Comparison of ENCODE assay signal across 9 mouse cellular contexts in genomic region chr11:16948756-16949155, GRCm38 (mm10). TPM values are rescaled to one million over a fixed set of nuclear protein-coding genes. Genes with fewer than 3 reads are reported as not detected.
A peak's percentile ranks its signal among the peaks of the same experiment; 100 is the strongest.
DNase-seq lines count a peak whose midpoint lies in the region; ATAC-seq and TF ChIP-seq lines count a peak whose summit lies in the region.
"Had no signal": no experiment of that assay in that cellular context is flagged by ENCODE, and none has a peak within 500 bp of the region (broad histone marks: within the 10 kb centered on the region; RNA-seq: fewer than 3 reads in every experiment).

No protein-coding gene starts in this region.

- H3K4me3 ChIP-seq in kidney, embryonic 14.5 days (ENCODE audit: low read length) = no peak overlapping the region
- no peak overlapping the region for H3K4me3 ChIP-seq in liver, embryonic 14.5 days (ENCODE audit: insufficient read depth in 1 of 2, low read depth in 2 of 2, low read length in 2 of 2)
- no peak overlapping the region for H3K4me3 ChIP-seq in midbrain, embryonic 16.5 days (ENCODE audit: low read depth, low read length)
- H3K4me3 ChIP-seq: limb, embryonic 13.5 days had no signal

- H3K9ac ChIP-seq in kidney, embryonic 14.5 days (ENCODE audit: low read depth, low read length) = no peak overlapping the region
- no peak overlapping the region for H3K9ac ChIP-seq in liver, embryonic 14.5 days (replicated peaks)
- no peak overlapping the region for H3K9ac ChIP-seq in midbrain, embryonic 16.5 days (ENCODE audit: low read depth, low read length)
- H3K9ac ChIP-seq: limb, embryonic 13.5 days had no signal

- H3K27ac ChIP-seq in kidney, embryonic 14.5 days (ENCODE audit: low read depth, low read length) = no peak overlapping the region
- no peak overlapping the region for H3K27ac ChIP-seq in liver, embryonic 14.5 days
- no peak overlapping the region for H3K27ac ChIP-seq in midbrain, embryonic 16.5 days (ENCODE audit: low read length)
- H3K27ac ChIP-seq: limb, embryonic 13.5 days had no signal

- no peak for ATAC-seq in kidney, embryonic 14.5 days (ENCODE audit: low FRiP score, low TSS enrichment)
- no peak for ATAC-seq in liver, embryonic 14.5 days (ENCODE audit: insufficient read depth)
- no peak for ATAC-seq in midbrain, embryonic 16.5 days

- TF ChIP-seq CTCF in liver, embryonic 14.5 days (IDR thresholded peaks at IDR 0.05; ENCODE audit: low read depth) = peak; percentile 67

- peaks cover 6% of the 10 kb centered on the region for H3K4me1 ChIP-seq in kidney, embryonic 14.5 days (ENCODE audit: control insufficient read depth, insufficient read depth, low read length)
- H3K4me1 ChIP-seq in liver, embryonic 14.5 days (replicated peaks; ENCODE audit: control insufficient read depth in 2 of 2, insufficient read depth in 2 of 2, low read length in 1 of 2) = peaks cover 0 to 7% of the 10 kb centered on the region in 2 experiments
- peaks cover 8% of the 10 kb centered on the region for H3K4me1 ChIP-seq in midbrain, embryonic 16.5 days (ENCODE audit: control insufficient read depth, insufficient read depth, low read length)

- 26% methylated on average over 1 of the region's 1 CpGs for WGBS in kidney, embryonic 14.5 days
- WGBS in liver, embryonic 14.5 days (ENCODE audit: insufficient replicate concordance) = 23% methylated on average over 1 of the region's 1 CpGs
- WGBS in midbrain, embryonic 16.5 days = 22% methylated on average over 1 of the region's 1 CpGs

- H3K4me2 ChIP-seq in kidney, embryonic 14.5 days (replicated peaks; ENCODE audit: low read depth, low read length) = no peak overlapping the region
- H3K4me2 ChIP-seq in liver, embryonic 14.5 days (ENCODE audit: low read depth) = 0 out of 2 replicates have a peak overlapping the region, but pooled peaks have one; percentile 15
- H3K4me2 ChIP-seq in midbrain, embryonic 16.5 days (ENCODE audit: low read length) = no peak overlapping the region
- H3K4me2 ChIP-seq: limb, embryonic 13.5 days had no signal

- no peaks in the 10 kb centered on the region for H3K9me3 ChIP-seq in kidney, embryonic 14.5 days (ENCODE audit: control insufficient read depth, low read length)
- H3K9me3 ChIP-seq in liver, embryonic 14.5 days (ENCODE audit: control insufficient read depth, low read length) = no peaks in the 10 kb centered on the region
- no peaks in the 10 kb centered on the region for H3K9me3 ChIP-seq in midbrain, embryonic 16.5 days (replicated peaks; ENCODE audit: control insufficient read depth, low read length, poor library complexity, severe bottlenecking)
- H3K9me3 ChIP-seq: limb, embryonic 13.5 days had no signal

- TF ChIP-seq EP300 in liver, embryonic 14.5 days (IDR thresholded peaks at IDR 0.05; ENCODE audit: low read depth) = no peak

- no peaks in the 10 kb centered on the region for H3K36me3 ChIP-seq in kidney, embryonic 14.5 days (ENCODE audit: control insufficient read depth, insufficient read depth, low read length)
- no peaks in the 10 kb centered on the region; the same call in 1 of the 2 replicates for H3K36me3 ChIP-seq in liver, embryonic 14.5 days (replicated peaks; ENCODE audit: control insufficient read depth, insufficient read depth, low read depth)
- H3K36me3 ChIP-seq in midbrain, embryonic 16.5 days (ENCODE audit: control insufficient read depth, insufficient read depth, low read length) = no peaks in the 10 kb centered on the region
- H3K36me3 ChIP-seq: limb, embryonic 13.5 days had no signal

- peak; percentile 47 for DNase-seq in kidney, adult 18-20 months
- DNase-seq in B cell, adult 2 months = peak; percentile 25 to 40
- DNase-seq in NIH3T3 (ENCODE audit: low read depth) = peak; percentile 81
- peak; percentile 24 for DNase-seq in gastrocnemius, postnatal 25 days
- no peak for DNase-seq in liver, embryonic 14.5 days (ENCODE audit: low read depth in 3 of 3, low spot score in 3 of 3)
- no peak for DNase-seq in spleen, adult 18-20 months

- H3K27me3 ChIP-seq in kidney, embryonic 14.5 days (ENCODE audit: control insufficient read depth, insufficient read depth, low read length) = no peaks in the 10 kb centered on the region
- no peaks in the 10 kb centered on the region for H3K27me3 ChIP-seq in liver, embryonic 14.5 days (ENCODE audit: control insufficient read depth, insufficient read depth, low read length)
- H3K27me3 ChIP-seq in midbrain, embryonic 16.5 days (ENCODE audit: control insufficient read depth, insufficient read depth, low read depth, low read length) = no peaks in the 10 kb centered on the region
- H3K27me3 ChIP-seq: limb, embryonic 13.5 days had no signal

RNA-seq across cellular contexts. Expression of gene Fbxo48, which starts 2.4 kb away (rescaled TPM):
- 1.7 and 2.3 TPM in 2 replicates for polyA plus RNA-seq in kidney, embryonic 14.5 days (2014; fragmentation: Nextera tagmentation; extraction: Ambion mirVana)
- under 1 TPM in 1 of 2 experiments, not detected in 1; 0.13 TPM for total RNA-seq in gastrocnemius, postnatal 25 days (2021)
- 1.8 and 3.5 TPM in 2 replicates for polyA plus RNA-seq in liver, embryonic 14.5 days (2012; rRNA removed)
- polyA plus RNA-seq in liver, embryonic 14.5 days (2014; fragmentation: Nextera tagmentation; extraction: Ambion mirVana) = 1.8 and 1.9 TPM in 2 replicates
- polyA plus RNA-seq in midbrain, embryonic 16.5 days (2015; fragmentation: Nextera tagmentation; extraction: Ambion mirVana) = 0.19 and 0.48 TPM in 2 replicates

Comparison
In these comparisons a context has a peak if more than half of its experiments do, and no peak if none do; other contexts are left out.
1. DNase-seq: peak in kidney, adult 18-20 months (single experiment), B cell, adult 2 months (2 of 2), NIH3T3 (single experiment) and gastrocnemius, postnatal 25 days (single experiment); none in liver, embryonic 14.5 days (0 of 3) and spleen, adult 18-20 months (0 of 2).